ENCODE assay signal across 11 mouse cellular contexts in genomic region chr15:102747853-102748252, GRCm38 (mm10). TPM values are rescaled to one million over a fixed set of nuclear protein-coding genes. Genes with fewer than 3 reads are reported as not detected.
DNase-seq lines count a peak whose midpoint lies in the region; ATAC-seq and TF ChIP-seq lines count a peak whose summit lies in the region.
"Had no signal": no experiment of that assay in that cellular context is flagged by ENCODE, and none has a peak within 500 bp of the region (broad histone marks: within the 10 kb centered on the region; RNA-seq: fewer than 3 reads in every experiment).

No protein-coding gene starts in this region.

- peak overlapping the region; percentile 97 for H3K27ac ChIP-seq in layer of hippocampus, adult 2 months
- peak overlapping the region; percentile 98; the same call in 1 of the 2 replicates for H3K27ac ChIP-seq in forebrain, embryonic 14.5 days (ENCODE audit: low read depth, low read length)
- H3K27ac ChIP-seq in limb, embryonic 12.5 days: peak overlapping the region; percentile 78
- H3K27ac ChIP-seq in neural tube, embryonic 14.5 days (ENCODE audit: low read depth, low read length): peak overlapping the region; percentile 95
- H3K27ac ChIP-seq: liver, embryonic 14.5 days had no signal

- H3K4me1 ChIP-seq in forebrain, embryonic 14.5 days (ENCODE audit: control insufficient read depth, insufficient read depth, low read length): peaks cover 49% of the 10 kb centered on the region
- peaks cover 87% of the 10 kb centered on the region for H3K4me1 ChIP-seq in limb, embryonic 12.5 days (replicated peaks)
- H3K4me1 ChIP-seq in neural tube, embryonic 14.5 days (ENCODE audit: control insufficient read depth, insufficient read depth, low read length): peaks cover 45% of the 10 kb centered on the region

- peaks cover 29% of the 10 kb centered on the region for H3K27me3 ChIP-seq in forebrain, embryonic 14.5 days (replicated peaks; ENCODE audit: control insufficient read depth, insufficient read depth, low read length)
- H3K27me3 ChIP-seq in limb, embryonic 12.5 days: peaks cover 58% of the 10 kb centered on the region
- H3K27me3 ChIP-seq in neural tube, embryonic 14.5 days (ENCODE audit: control insufficient read depth, insufficient read depth, low read length): peaks cover 3% of the 10 kb centered on the region; the same call in 1 of the 2 replicates

- no peak overlapping the region for H3K4me3 ChIP-seq in layer of hippocampus, adult 2 months
- peak overlapping the region; percentile 35; the same call in 1 of the 2 replicates for H3K4me3 ChIP-seq in forebrain, embryonic 14.5 days (ENCODE audit: low read depth, low read length)
- peak overlapping the region; percentile 52 for H3K4me3 ChIP-seq in limb, embryonic 12.5 days (replicated peaks)
- no peak overlapping the region for H3K4me3 ChIP-seq in neural tube, embryonic 14.5 days (ENCODE audit: low read depth, low read length)

- no peak for DNase-seq in layer of hippocampus, adult 2 months (ENCODE audit: low spot score in 2 of 2)
- DNase-seq in layer of hippocampus, adult 9-10 months (ENCODE audit: low spot score): no peak
- DNase-seq in forebrain, embryonic 14.5 days (ENCODE audit: low spot score): no peak
- no peak for DNase-seq in right cerebral cortex, postnatal 14 days
- DNase-seq in frontal cortex, postnatal 25 days (ENCODE audit: low spot score in 2 of 2): no peak
- DNase-seq in right cerebral cortex, postnatal 4 days: no peak
- DNase-seq: gastrocnemius, postnatal 10 days; thymus, postnatal 14 days had no signal

- WGBS in forebrain, embryonic 14.5 days: 10% methylated on average over 8 of the region's 8 CpGs
- WGBS in limb, embryonic 12.5 days: 22% methylated on average over 8 of the region's 8 CpGs
- WGBS in neural tube, embryonic 14.5 days: 18% methylated on average over 8 of the region's 8 CpGs

- ATAC-seq in forebrain, embryonic 14.5 days: no peak
- ATAC-seq in limb, embryonic 12.5 days (ENCODE audit: insufficient number of reproducible peaks, insufficient read depth, low FRiP score, low TSS enrichment, low read depth): no peak
- no peak for ATAC-seq in neural tube, embryonic 14.5 days (ENCODE audit: low read depth)

- H3K36me3 ChIP-seq in forebrain, embryonic 14.5 days (ENCODE audit: control insufficient read depth, insufficient read depth, low read length): no peaks in the 10 kb centered on the region
- H3K36me3 ChIP-seq in limb, embryonic 12.5 days: no peaks in the 10 kb centered on the region
- no peaks in the 10 kb centered on the region for H3K36me3 ChIP-seq in neural tube, embryonic 14.5 days (ENCODE audit: control insufficient read depth, insufficient read depth, low read length)

- peak overlapping the region; percentile 77 for H3K9ac ChIP-seq in forebrain, embryonic 14.5 days (ENCODE audit: low read length)
- peak overlapping the region; percentile 73 for H3K9ac ChIP-seq in limb, embryonic 12.5 days (replicated peaks)
- H3K9ac ChIP-seq in neural tube, embryonic 14.5 days (replicated peaks; ENCODE audit: low read depth, low read length): peak overlapping the region; percentile 72
- H3K9ac ChIP-seq: liver, embryonic 14.5 days had no signal

- H3K9me3 ChIP-seq in forebrain, embryonic 14.5 days (replicated peaks; ENCODE audit: control insufficient read depth, low read length): no peaks in the 10 kb centered on the region
- H3K9me3 ChIP-seq in limb, embryonic 12.5 days: no peaks in the 10 kb centered on the region
- H3K9me3 ChIP-seq in neural tube, embryonic 14.5 days (ENCODE audit: control insufficient read depth, low read length): no peaks in the 10 kb centered on the region

- H3K4me2 ChIP-seq in forebrain, embryonic 14.5 days (ENCODE audit: low read length): peak overlapping the region; percentile 86
- peak overlapping the region; percentile 91 for H3K4me2 ChIP-seq in limb, embryonic 12.5 days
- peak overlapping the region; percentile 86 for H3K4me2 ChIP-seq in neural tube, embryonic 14.5 days (ENCODE audit: low read depth, low read length)

- TF ChIP-seq CTCF in layer of hippocampus, adult 2 months (conservative IDR thresholded peaks at IDR 0.05): no peak; the same call in 1 of the 2 replicates

RNA-seq across cellular contexts. Expression of gene Calcoco1, which starts 25.9 kb away (rescaled TPM):
- 10 to 100 TPM; 95.4 to 96.9 TPM for total RNA-seq in layer of hippocampus, adult 2 months (2021)
- 48.2 and 61.2 TPM in 2 replicates for polyA plus RNA-seq in forebrain, embryonic 14.5 days (2014; fragmentation: Nextera tagmentation; extraction: Ambion mirVana)
- 43.0 and 49.4 TPM in 2 replicates for polyA plus RNA-seq in limb, embryonic 12.5 days (2016; fragmentation: Nextera tagmentation; extraction: Ambion mirVana)
- 23.5 and 29.3 TPM in 2 replicates for polyA plus RNA-seq in neural tube, embryonic 14.5 days (2014; fragmentation: Nextera tagmentation; extraction: Ambion mirVana)

Comparison
In these comparisons a context has a peak if more than half of its experiments do, and no peak if none do; other contexts are left out.
1. H3K4me3 ChIP-seq: peak in forebrain, embryonic 14.5 days (single experiment) and limb, embryonic 12.5 days (single experiment); none in layer of hippocampus, adult 2 months (single experiment) and neural tube, embryonic 14.5 days (single experiment).
2. Peak in every context shown above with its lines, with median percentiles within 50 percentile points of each other: H3K27ac ChIP-seq, H3K4me2 ChIP-seq and H3K9ac ChIP-seq.